Mouse (Mus musculus): ENCODE measurements around the gene Ptprd.

- no peak for TF ChIP-seq CTCF (IDR thresholded peaks at IDR 0.05; ENCODE audit: borderline replicate concordance, extremely low read depth, insufficient read depth, insufficient read length)
- TF ChIP-seq POLR2A (IDR thresholded peaks at IDR 0.05; ENCODE audit: borderline replicate concordance, extremely low read depth, insufficient read depth, insufficient read length, poor library complexity, severe bottlenecking) = no peak
These were observed 1899.2 kb downstream of the Ptprd start for GRCm38 (mm10) chr4:76312593-76312992.
